Mouse (Mus musculus): ENCODE results near the gene Acsm2.
A peak's percentile ranks its signal among the peaks of the same experiment; 100 is the strongest.
"Not testable (repeated sequence)": the region's sequence is repeated elsewhere in the genome, so short reads cannot be mapped to it uniquely, and the experiment has no call there.

Gene Acsm2

GRCm38 (mm10) chr7:119554040-119554439, at the start of gene Acsm2:
TSS of gene Acsm2 (plus strand) at chr7:119554340.
- no peak for DNase-seq

- DNase-seq, result no peak
Measured at GRCm38 (mm10) chr7:119511143-119511542, 43.0 kb upstream of the Acsm2 start.

- DNase-seq, result no peak
Measured at GRCm38 (mm10) chr7:119513056-119513455, 41.1 kb upstream of the Acsm2 start.

DNA sequence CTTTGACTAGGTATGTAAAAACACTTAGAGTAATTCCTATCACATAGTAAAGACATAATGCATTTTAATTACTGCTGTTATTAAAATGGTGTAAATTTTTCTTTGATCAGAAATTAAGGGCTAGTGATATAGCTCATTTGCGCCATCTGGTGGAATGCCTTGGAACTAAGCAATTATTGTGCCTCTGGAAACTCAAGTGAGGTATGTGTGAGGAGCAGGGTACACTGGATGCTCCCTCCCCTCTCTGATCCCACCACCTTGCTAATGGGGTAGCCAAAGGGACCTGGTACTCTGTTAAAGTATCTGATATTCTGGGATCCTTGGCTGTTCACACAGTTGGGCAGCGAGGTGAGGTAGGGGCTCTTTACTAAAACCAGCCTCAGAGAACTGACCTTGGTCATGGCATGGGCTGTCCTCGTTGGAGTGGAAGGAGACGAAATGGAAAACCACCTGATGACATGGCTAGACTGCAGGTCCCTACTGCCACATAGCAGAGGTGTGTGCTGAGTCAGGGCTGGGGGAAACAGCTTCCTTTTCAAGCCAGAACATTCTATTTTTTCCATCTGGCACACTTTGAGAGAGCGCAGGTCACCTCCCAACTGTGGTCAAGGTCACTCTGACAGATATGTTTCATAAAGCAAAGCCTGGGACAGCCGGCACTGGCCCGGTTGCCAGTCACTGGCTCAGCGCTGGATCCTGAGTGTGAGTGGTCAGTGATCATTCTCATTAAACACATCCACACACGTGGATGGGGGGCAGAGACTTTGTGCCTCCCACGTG, 38.5 kb upstream of the Acsm2 start:
- DNase-seq, result peak in 1 of 2 experiments; percentile 22

GRCm38 (mm10) chr7:119516272-119516558, 37.9 kb upstream of the Acsm2 start:
- DNase-seq, result no peak

DNA sequence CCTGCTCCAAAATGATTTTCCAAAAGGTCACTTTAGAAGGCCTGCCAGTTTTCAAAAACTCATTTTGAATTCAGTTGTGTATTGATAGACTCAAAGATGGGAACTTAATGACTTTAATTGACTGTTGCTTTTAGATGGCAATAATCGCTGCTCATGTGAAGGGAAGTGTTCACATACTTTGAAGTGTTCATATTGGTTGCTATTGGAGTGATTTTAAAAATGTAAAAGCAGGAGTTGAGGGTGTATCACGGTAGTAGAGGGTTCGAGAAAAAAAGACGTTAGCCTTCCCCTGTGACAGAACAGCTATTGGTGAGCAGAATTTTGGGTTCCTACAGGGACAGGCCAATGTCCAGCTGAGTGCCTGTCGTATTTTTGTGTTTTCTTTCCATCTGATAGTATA, 35.0 kb upstream of the Acsm2 start, which contains the start of gene Acsm5:
Gene Acsm5 (plus strand): TSS at position 301 of the 400 bp plus-strand sequence.
- DNase-seq, result no peak

DNA sequence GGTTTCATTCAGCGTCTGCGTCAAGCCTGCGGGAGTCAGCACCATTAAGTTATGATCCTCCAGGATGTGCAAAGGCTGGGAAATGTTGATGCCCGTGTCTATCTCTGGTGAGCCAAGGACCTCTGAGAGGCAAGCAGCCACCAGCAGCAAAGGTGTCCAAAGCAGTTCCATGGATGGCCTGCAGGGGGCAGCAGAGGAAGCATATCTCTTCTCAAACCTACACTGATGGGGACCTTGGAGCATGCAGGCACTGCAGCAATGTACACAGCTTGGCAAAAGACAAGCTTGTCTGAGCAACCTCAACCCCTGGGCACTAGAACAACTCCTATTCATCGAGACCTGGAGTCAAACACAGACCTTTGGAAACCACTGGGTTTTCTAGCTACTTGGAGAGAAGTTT, 34.5 kb upstream of the Acsm2 start:
- DNase-seq, result peak in 1 of 2 experiments; percentile 32

DNA sequence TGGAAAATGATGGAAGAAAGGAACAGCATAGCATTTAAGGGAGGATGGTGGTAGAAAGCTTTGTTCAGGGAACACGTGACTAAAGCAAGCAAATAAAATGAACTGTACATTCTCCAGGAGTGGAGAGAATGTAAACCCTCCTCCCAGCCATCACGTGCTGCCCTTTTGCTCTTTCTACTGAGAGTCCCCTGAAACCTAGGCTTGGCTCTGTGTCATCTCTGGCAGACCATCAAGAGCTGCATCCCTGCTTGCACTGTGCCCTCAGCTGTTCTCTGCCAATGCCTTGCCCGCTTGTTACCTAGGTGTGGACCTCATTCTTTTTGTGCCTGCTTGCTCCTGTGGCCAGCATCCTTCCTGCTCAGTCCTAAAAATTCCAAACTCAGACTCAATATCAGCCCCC, 32.3 kb upstream of the Acsm2 start:
- DNase-seq, result no peak

DNA sequence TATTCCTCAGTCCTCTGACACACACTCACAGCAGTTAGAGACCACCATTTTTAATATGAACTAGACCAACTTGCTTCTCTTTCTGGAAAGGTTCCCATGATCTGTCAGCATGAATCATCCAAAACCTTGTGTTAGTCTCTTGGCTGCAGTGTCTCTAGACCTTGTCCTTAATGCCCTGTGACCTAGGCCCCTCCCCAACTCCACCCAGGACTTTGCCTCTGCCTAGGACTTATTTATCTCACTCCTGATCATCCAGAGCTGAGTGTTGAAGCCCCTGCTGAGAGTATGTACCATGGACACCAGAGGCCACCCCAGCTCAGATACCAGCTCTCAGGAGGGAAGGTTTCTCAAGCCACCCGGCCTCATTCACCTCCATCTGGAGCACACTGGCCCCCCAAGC, 31.8 kb upstream of the Acsm2 start:
- no peak for DNase-seq

- no peak for DNase-seq
Measured at GRCm38 (mm10) chr7:119523389-119523788, 30.8 kb upstream of the Acsm2 start, which contains the start of gene Pdilt. TSS of gene Pdilt (minus strand) at chr7:119523489.

DNA sequence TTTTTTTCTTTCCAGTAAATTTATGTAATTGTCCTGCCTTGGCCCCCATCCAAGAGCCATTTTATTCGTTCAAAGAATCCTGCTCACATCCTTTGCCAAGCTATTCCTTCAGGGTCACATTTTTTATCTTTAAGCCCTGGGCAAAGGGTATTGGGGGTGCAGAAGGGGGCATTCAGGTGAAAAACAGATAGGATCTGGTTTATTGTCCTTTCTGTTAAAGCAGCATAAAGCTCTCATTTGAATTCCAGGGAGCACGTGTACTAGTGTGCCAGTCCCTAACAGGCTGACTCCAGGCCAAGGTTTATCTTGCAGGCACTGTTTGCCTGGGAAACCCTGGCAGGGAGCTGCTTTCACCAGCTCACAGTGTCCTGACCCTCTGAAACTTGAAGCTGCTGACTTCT, 28.3 kb upstream of the Acsm2 start:
- DNase-seq, result no peak

DNA sequence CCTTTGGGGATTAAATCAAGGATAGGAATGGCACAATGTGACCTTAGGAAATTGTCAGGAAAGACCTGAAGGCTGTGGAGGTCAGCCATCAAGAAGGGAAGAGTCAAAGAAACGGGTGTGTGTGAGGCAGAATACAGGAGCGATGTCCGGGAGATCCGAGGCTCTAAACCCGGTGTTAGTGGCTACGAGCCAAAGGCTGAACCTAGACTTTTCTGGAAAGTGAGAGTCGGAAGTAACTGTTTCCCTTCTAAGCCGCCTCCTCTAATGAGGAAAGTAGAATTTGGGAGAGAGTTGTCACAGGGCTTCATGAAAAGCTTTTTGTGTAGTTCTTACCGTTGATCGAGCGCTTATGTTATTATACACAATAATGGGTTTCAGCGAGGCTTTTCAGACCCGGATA, 27.7 kb upstream of the Acsm2 start:
- no peak for DNase-seq

GRCm38 (mm10) chr7:119527135-119527534, 27.0 kb upstream of the Acsm2 start:
- no peak for DNase-seq

DNA sequence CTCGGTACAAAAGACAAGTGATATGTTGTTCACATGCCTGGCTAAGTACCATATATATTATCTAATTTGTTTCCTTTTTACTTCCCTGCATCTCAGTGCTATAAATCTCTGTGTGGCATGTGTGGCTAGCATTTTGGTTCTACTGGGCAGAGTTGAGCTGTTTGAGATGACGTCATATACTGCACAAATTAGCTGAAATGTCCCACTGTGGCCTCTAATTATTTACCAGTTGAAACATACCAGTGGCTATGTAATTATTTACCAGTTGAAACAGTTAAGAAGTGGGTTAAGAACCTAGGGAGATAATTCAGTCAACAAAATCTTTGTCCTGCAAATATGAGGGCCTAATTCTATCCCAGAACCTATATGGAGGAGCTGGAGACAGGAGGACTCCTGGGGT, 26.6 kb upstream of the Acsm2 start:
- DNase-seq, result no peak

- no peak for DNase-seq
Measured at GRCm38 (mm10) chr7:119528617-119529016, 25.5 kb upstream of the Acsm2 start.

- no peak for DNase-seq
Measured at GRCm38 (mm10) chr7:119532924-119533323, 21.2 kb upstream of the Acsm2 start.

DNA sequence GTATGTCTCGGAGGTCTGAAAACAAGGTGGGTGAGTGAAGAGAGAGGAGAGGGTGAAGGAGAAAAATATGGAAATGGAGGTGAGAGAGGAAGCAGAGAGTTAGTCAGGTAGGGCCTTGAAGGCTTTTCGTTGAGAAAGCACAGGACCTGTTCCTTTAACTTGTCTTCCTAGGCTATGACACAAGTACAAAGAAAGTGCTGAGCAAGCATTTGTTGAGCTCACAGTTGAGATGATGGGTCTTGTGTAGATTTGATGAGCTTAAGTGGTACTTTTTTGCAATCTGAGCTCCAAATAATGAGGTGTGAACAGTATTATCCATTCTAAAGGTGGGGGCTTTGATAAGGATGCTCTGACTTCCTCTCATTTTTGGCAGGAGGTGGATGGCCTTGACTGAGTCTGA, 19.8 kb upstream of the Acsm2 start:
- no peak for DNase-seq

DNA sequence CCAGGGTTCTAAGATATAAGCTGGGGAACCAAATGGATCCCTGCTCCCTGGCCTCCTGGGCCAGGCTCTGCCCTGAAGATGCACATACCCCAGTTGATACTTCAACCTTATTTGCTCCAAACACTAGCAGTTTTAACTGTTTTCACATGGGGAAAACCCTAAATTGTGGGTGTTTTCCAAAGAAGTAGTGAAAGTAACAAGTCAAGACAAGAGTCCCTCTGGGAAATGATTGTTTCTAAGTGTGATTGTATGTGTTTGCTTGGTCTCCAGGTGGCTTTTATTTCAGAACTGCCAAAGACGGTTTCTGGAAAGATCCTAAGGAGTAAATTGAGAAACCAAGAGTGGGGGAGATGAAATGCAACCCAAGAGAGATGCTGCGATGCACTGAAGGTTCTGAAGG, 11.7 kb upstream of the Acsm2 start:
- DNase-seq, result no peak

DNA sequence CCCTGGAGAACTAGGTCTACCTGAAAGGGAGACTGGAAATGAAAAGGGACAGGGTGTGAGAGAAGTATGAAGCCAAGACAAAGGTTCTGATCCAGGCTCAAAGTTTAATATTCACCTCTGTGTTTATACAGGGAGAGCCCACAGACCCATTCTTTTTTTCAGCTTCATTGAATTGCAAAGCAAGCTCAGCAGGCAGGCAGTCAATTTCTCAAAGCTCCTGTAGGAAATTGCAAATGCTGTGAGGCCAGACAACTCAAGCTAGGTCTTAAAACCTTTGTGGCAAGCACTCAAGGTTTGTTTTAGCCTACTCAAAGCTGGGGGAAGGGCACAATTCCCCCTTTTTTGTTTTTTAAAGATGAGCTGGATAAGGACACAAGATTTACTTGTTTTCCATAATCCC, 8.6 kb upstream of the Acsm2 start:
- no peak for DNase-seq

- DNase-seq, result no peak
Measured at GRCm38 (mm10) chr7:119550471-119551222, 3.5 kb upstream of the Acsm2 start.

DNA sequence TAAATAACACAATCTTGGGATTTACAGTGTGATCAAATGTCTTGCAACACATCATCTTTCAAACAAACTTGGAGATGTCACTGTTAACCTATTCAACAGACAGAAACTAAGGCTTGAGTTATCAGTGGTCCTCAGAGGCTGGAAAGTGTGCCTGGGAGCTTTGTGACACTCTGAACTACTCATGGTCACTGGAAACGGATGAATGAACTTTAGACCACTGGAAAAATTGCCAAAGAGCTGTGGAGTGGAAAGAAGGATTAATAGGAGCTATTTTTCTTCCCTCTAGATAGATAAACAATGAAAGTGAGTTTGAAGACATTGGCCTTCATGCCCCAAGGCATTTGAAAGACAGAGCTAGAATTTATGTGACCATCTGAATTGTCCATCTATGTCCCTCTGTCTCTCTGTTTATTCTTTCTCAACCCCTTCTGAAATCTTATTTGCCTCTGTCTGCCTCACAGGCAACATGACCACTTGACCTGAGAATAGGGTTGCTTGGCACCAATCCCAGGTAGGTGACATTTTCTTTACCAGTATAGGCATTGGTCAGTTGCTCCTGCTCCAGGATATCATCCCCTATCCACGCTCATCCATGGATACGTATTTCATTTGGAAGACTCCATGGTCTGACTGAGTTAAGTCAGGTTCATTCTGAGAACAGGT, 5.8 kb downstream of the Acsm2 start:
- DNase-seq, result no peak

GRCm38 (mm10) chr7:119560452-119560835, 6.3 kb downstream of the Acsm2 start:
- DNase-seq, result no peak

- DNase-seq, result no peak
Measured at GRCm38 (mm10) chr7:119561441-119561840, 7.3 kb downstream of the Acsm2 start.

GRCm38 (mm10) chr7:119562476-119562875, 8.3 kb downstream of the Acsm2 start:
- DNase-seq, result not testable (repeated sequence)
